Mouse (Mus musculus): ENCODE data around the gene Sec11a. TPM values are rescaled to one million over a fixed set of nuclear protein-coding genes. Genes with fewer than 3 reads are reported as not detected.

Gene Sec11a
- 147 and 163 TPM in 2 replicates for polyA plus RNA-seq (2015; fragmentation: Nextera tagmentation; extraction: Ambion mirVana)

DNA sequence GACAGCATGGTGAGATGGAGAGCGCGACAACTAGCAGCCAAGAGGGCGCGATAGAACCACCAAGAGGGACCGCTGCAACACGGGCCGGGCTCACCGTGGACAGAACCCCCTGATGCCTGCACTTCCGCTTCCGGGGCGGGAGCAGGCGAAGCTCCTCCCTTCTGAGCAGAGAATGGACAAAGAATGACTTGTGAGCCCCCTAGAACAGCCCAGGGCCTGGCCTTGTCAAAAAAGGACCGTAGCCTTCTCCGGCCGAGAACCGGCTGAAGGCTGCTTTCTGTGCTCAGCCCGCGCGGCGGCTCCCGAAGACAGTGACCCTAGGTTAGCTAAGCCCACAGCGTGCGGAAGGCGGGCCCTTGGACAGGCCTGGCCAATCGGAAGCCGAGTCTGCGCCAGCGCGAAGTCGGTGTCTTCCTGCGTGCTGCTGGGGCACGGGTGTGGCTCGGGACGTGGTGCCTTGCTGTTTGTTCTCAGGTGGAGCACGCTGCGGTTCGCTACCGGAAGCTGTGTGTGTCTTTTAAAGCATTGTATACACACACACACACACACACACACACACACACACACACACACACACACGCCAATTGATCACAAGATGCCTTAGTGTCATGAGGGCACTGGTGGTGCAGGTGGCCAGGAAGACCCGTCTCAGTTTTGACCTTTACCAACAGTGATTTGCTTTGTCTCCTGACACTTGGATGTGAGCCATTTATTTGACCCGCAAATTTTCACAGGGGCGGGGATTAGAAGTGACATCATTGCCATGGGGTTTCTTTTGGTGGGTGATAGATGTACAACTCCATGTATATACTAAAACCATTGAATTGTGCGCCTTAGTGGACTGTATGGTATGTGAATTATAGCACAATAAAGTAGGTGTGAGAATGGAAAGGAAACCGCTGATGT is at the start of gene Sec11a:
Gene Sec11a (minus strand): TSS at position 336 of the 906 bp plus-strand sequence.
- peak within 1 kb of the TSS; percentile 89 for H3K4me2 ChIP-seq
- no peaks in the 10 kb centered on the region for H3K27me3 ChIP-seq (replicated peaks)
- H3K9ac ChIP-seq = peak within 1 kb of the TSS; percentile 85
- peak within 1 kb of the TSS; percentile 97 for H3K27ac ChIP-seq
- ATAC-seq (replicated peaks) = peak; percentile 100
- WGBS = 2% methylated on average over 44 of the region's 44 CpGs
- no peaks in the 10 kb centered on the region for H3K9me3 ChIP-seq
- H3K4me1 ChIP-seq = peaks cover 28% of the 10 kb centered on the region
- H3K4me3 ChIP-seq = peak within 1 kb of the TSS; percentile 86
- H3K36me3 ChIP-seq (replicated peaks) = no peaks in the 10 kb centered on the region

- Histone ChIP-seq H3K4me2 (peak overlapping the region; percentile 78; the same call in 1 of the 2 replicates), H3K4me1 (peaks cover 36% of the 10 kb centered on the region), H3K9me3 (no peaks in the 10 kb centered on the region), H3K36me3 (replicated peaks) (no peaks in the 10 kb centered on the region), H3K27me3 (replicated peaks) (no peaks in the 10 kb centered on the region), H3K9ac (no peak overlapping the region), H3K4me3 (no peak overlapping the region), H3K27ac (no peak overlapping the region)
- 72% methylated on average over 3 of the region's 3 CpGs for WGBS
- ATAC-seq (replicated peaks) = no peak
Measured at GRCm38 (mm10) chr7:80995266-80996146, 47.9 kb upstream of the Sec11a start.

DNA sequence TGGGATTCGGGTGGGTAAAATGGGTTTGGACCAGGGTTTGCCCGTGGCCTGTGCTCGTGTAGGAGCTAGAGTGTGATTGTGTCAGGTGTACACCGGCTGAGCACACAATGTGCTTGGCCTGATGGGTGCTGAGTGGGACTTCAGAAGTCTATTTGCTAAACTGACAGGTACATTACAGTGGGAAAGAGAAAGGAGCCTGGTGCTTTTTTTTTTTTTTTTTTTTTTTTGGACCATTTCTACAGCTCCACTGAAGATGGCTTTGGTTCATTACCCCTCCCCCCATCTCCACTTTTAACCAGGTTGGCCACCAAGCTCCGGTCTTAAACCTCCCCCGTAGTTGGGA is 47.1 kb upstream of the Sec11a start:
- Histone ChIP-seq H3K9me3 (no peaks in the 10 kb centered on the region), H3K9ac (peak overlapping the region; percentile 97; the same call in 1 of the 2 replicates), H3K4me3 (peak overlapping the region; percentile 90), H3K27me3 (replicated peaks) (no peaks in the 10 kb centered on the region), H3K4me1 (peaks cover 36% of the 10 kb centered on the region), H3K36me3 (replicated peaks) (no peaks in the 10 kb centered on the region), H3K4me2 (peak overlapping the region; percentile 78), H3K27ac (peak overlapping the region; percentile 95; the same call in 1 of the 2 replicates)
- no peak for ATAC-seq (replicated peaks)
- 31% methylated on average over 6 of the region's 6 CpGs for WGBS

GRCm38 (mm10) chr7:80993834-80994662 is 46.5 kb upstream of the Sec11a start:
- Histone ChIP-seq H3K4me1 (peaks cover 36% of the 10 kb centered on the region), H3K9me3 (no peaks in the 10 kb centered on the region), H3K9ac (peak overlapping the region; percentile 97), H3K4me3 (peak overlapping the region; percentile 90), H3K27me3 (replicated peaks) (no peaks in the 10 kb centered on the region), H3K4me2 (peak overlapping the region; percentile 78), H3K36me3 (replicated peaks) (no peaks in the 10 kb centered on the region), H3K27ac (peak overlapping the region; percentile 95)
- under 1% methylated on average over 39 of the region's 58 CpGs for WGBS
- ATAC-seq (replicated peaks) = peak; percentile 82

DNA sequence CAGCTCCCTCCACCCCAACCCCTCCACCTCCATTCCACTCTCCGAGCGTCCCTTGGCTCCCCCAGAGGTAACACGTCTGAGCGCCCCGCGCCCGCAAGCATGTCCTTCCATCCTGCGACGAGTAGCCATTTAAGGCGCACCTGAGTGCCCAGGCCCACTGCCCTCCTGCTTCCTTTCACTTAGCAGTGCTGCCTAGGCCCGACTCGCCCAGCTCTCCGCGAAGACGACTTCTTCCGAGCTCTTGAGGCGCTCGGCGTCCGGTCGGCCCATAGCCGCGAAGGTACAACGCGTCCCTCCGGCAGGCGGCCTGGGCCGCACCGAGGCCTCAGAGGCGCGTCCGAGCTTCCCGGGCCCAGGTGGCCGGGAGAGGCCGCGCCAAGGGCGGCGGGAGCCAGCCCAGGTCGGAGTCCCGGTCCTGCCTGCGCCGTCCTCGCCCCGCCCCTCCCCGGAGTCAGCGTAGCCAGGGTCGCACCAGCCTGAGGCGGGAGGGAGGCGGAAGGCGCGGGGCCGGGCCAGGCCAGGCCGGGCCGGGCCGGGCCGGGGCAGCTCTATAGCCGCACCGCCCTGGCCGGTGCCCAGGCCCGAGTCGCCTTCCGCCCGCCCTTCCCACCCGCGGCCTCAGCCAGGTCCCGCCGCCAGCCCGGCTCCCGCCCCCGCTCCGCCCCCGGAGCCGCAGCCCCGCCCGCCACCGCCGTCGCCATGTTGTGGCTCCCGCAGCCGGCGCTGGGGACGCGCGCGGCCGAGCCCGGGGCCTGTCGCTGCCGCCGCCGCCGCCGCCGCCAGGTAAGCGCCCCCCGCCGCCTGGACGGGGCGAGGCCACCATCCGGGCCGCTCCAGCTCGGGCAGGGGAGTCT is 45.6 kb upstream of the Sec11a start, which contains the start of gene Zfp592:
Gene Zfp592 (plus strand): TSS at position 702 of the 854 bp plus-strand sequence.
- no peaks in the 10 kb centered on the region for H3K9me3 ChIP-seq
- peaks cover 36% of the 10 kb centered on the region for H3K4me1 ChIP-seq
- under 1% methylated on average over 71 of the region's 102 CpGs for WGBS
- H3K4me3 ChIP-seq = peak within 1 kb of the TSS; percentile 90
- peak within 1 kb of the TSS; percentile 95 for H3K27ac ChIP-seq
- H3K36me3 ChIP-seq (replicated peaks) = no peaks in the 10 kb centered on the region
- peak; percentile 90 for ATAC-seq (replicated peaks)
- H3K27me3 ChIP-seq (replicated peaks) = no peaks in the 10 kb centered on the region
- peak within 1 kb of the TSS; percentile 78 for H3K4me2 ChIP-seq
- peak within 1 kb of the TSS; percentile 97 for H3K9ac ChIP-seq

DNA sequence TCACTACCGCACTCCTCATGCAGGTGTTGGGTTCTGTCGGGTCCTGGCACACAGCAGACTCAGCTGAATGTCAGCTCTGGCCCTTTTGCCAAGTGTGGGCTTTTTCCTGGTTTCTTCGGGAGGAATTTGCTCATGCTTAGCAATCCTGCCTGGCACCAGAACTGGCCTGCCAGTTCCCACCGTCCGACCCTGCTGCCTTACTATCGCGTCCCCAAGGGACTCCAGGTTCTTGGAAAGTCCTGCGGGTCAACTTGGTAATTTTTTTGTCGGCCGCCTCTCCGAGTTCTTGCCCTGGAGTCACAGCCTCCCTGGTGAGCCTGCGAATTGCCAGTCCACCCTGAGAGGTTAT is 45.0 kb upstream of the Sec11a start:
- Histone ChIP-seq H3K36me3 (replicated peaks) (no peaks in the 10 kb centered on the region), H3K9ac (peak overlapping the region; percentile 97), H3K27ac (peak overlapping the region; percentile 95), H3K27me3 (replicated peaks) (no peaks in the 10 kb centered on the region), H3K4me2 (peak overlapping the region; percentile 78), H3K4me3 (peak overlapping the region; percentile 90), H3K9me3 (no peaks in the 10 kb centered on the region), H3K4me1 (peaks cover 36% of the 10 kb centered on the region)
- 2% methylated on average over 12 of the region's 12 CpGs for WGBS
- peak; percentile 2; the same call in 1 of the 2 replicates for ATAC-seq (replicated peaks)

- H3K4me3 ChIP-seq = peak overlapping the region; percentile 90
- H3K4me2 ChIP-seq = peak overlapping the region; percentile 78
- H3K27me3 ChIP-seq (replicated peaks) = no peaks in the 10 kb centered on the region
- H3K9ac ChIP-seq = peak overlapping the region; percentile 97
- peaks cover 36% of the 10 kb centered on the region for H3K4me1 ChIP-seq
- H3K9me3 ChIP-seq = no peaks in the 10 kb centered on the region
- H3K36me3 ChIP-seq (replicated peaks) = no peaks in the 10 kb centered on the region
- peak overlapping the region; percentile 95; the same call in 1 of the 2 replicates for H3K27ac ChIP-seq
- no peak for ATAC-seq (replicated peaks)
- WGBS = 78% methylated on average over 6 of the region's 6 CpGs
Measured at GRCm38 (mm10) chr7:80992063-80992462, 44.5 kb upstream of the Sec11a start.

GRCm38 (mm10) chr7:80991589-80991988 is 44.0 kb upstream of the Sec11a start:
- peaks cover 33% of the 10 kb centered on the region for H3K4me1 ChIP-seq
- no peak for ATAC-seq (replicated peaks)
- no peaks in the 10 kb centered on the region for H3K27me3 ChIP-seq (replicated peaks)
- H3K4me2 ChIP-seq = peak overlapping the region; percentile 78
- no peaks in the 10 kb centered on the region for H3K36me3 ChIP-seq (replicated peaks)
- no peak overlapping the region for H3K4me3 ChIP-seq
- no peak overlapping the region for H3K27ac ChIP-seq
- 91% methylated on average over 5 of the region's 5 CpGs for WGBS
- no peaks in the 10 kb centered on the region for H3K9me3 ChIP-seq
- no peak overlapping the region for H3K9ac ChIP-seq

DNA sequence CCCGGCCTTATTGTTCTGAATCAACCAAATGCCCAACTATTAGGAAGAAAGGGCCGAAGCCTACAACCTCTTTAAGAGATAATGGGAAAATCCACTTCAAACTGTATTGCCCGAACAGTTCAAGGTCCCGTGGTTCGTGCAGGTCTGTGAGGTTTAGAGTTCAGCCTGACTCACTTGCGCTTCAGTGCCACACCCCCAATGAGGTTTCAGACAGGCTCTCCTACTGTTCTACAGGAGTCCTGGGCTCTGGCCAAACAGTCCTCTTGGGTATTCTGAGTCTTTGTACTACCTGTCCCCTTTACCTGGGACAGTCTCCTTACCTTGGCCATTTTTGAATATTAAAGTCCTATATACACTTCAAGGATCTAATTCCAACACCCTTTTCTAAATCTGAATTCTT is 42.7 kb upstream of the Sec11a start:
- Histone ChIP-seq H3K36me3 (replicated peaks) (no peaks in the 10 kb centered on the region), H3K4me1 (peaks cover 24% of the 10 kb centered on the region), H3K4me2 (no peak overlapping the region), H3K9me3 (no peaks in the 10 kb centered on the region), H3K27me3 (replicated peaks) (no peaks in the 10 kb centered on the region), H3K27ac (no peak overlapping the region), H3K9ac (no peak overlapping the region), H3K4me3 (no peak overlapping the region)
- ATAC-seq (replicated peaks) = no peak
- 94% methylated on average over 6 of the region's 6 CpGs for WGBS

GRCm38 (mm10) chr7:80987805-80988625 is 40.4 kb upstream of the Sec11a start:
- Histone ChIP-seq H3K27me3 (replicated peaks) (no peaks in the 10 kb centered on the region), H3K36me3 (replicated peaks) (no peaks in the 10 kb centered on the region), H3K4me3 (no peak overlapping the region), H3K4me1 (peaks cover 15% of the 10 kb centered on the region), H3K9ac (no peak overlapping the region), H3K9me3 (no peaks in the 10 kb centered on the region), H3K27ac (no peak overlapping the region), H3K4me2 (no peak overlapping the region)
- no peak for ATAC-seq (replicated peaks)
- 85% methylated on average over 4 of the region's 4 CpGs for WGBS
